8 mouse cellular contexts compared by ENCODE assay signal in genomic region chr19:10012827-10013278, GRCm38 (mm10). TPM values are rescaled to one million over a fixed set of nuclear protein-coding genes. Genes with fewer than 3 reads are reported as not detected.
A peak's percentile ranks its signal among the peaks of the same experiment; 100 is the strongest.
DNase-seq lines count a peak whose midpoint lies in the region; ATAC-seq and TF ChIP-seq lines count a peak whose summit lies in the region.

No protein-coding gene starts in this region.

- WGBS in heart, embryonic 16.5 days, result 17% methylated on average over 6 of the region's 6 CpGs
- 67% methylated on average over 6 of the region's 6 CpGs for WGBS in liver, embryonic 13.5 days (ENCODE audit: insufficient replicate concordance)
- 57% methylated on average over 6 of the region's 6 CpGs for WGBS in forebrain, embryonic 12.5 days

- no peak for TF ChIP-seq POLR2A in ES-Bruce4 (IDR thresholded peaks at IDR 0.05; ENCODE audit: insufficient read depth, low read length)

- DNase-seq in embryo, embryonic 11 days, result peak; percentile 79
- no peak for DNase-seq in liver, embryonic 13.5 days
- peak; percentile 68 for DNase-seq in testis, postnatal 10 days (ENCODE audit: low spot score)
- DNase-seq in thymus, postnatal 0 days (ENCODE audit: low spot score), result no peak
- DNase-seq in spleen, postnatal 4 days (ENCODE audit: low spot score in 2 of 2), result no peak

- ATAC-seq in heart, embryonic 16.5 days (replicated peaks; ENCODE audit: extremely low read depth, insufficient read depth, low FRiP score), result peak; percentile 63
- ATAC-seq in liver, embryonic 13.5 days (ENCODE audit: low read depth), result no peak
- no peak for ATAC-seq in forebrain, embryonic 12.5 days (ENCODE audit: low FRiP score)

- no peak overlapping the region for H3K9ac ChIP-seq in ES-Bruce4 (ENCODE audit: low read depth, poor library complexity, severe bottlenecking)
- no peak overlapping the region for H3K9ac ChIP-seq in heart, embryonic 16.5 days (ENCODE audit: low read length)
- peak overlapping the region; percentile 95 for H3K9ac ChIP-seq in liver, embryonic 13.5 days
- H3K9ac ChIP-seq in forebrain, embryonic 12.5 days, result no peak overlapping the region

- no peaks in the 10 kb centered on the region for H3K36me3 ChIP-seq in ES-Bruce4 (ENCODE audit: control insufficient read depth, insufficient read depth, low read length, poor library complexity, severe bottlenecking)
- H3K36me3 ChIP-seq in heart, embryonic 16.5 days (ENCODE audit: control insufficient read depth, insufficient read depth), result no peaks in the 10 kb centered on the region
- peaks cover 6% of the 10 kb centered on the region; the same call in 1 of the 2 replicates for H3K36me3 ChIP-seq in liver, embryonic 13.5 days
- H3K36me3 ChIP-seq in forebrain, embryonic 12.5 days (replicated peaks), result no peaks in the 10 kb centered on the region

- no peaks in the 10 kb centered on the region for H3K9me3 ChIP-seq in ES-Bruce4 (replicated peaks; ENCODE audit: control insufficient read depth, insufficient read depth, low read length, poor library complexity, severe bottlenecking)
- H3K9me3 ChIP-seq in heart, embryonic 16.5 days (replicated peaks; ENCODE audit: control insufficient read depth, low read length), result no peaks in the 10 kb centered on the region
- H3K9me3 ChIP-seq in liver, embryonic 13.5 days (replicated peaks), result no peaks in the 10 kb centered on the region
- H3K9me3 ChIP-seq in forebrain, embryonic 12.5 days, result no peaks in the 10 kb centered on the region

- no peaks in the 10 kb centered on the region for H3K27me3 ChIP-seq in ES-Bruce4 (ENCODE audit: control insufficient read depth, insufficient read depth, low read length, poor library complexity, severe bottlenecking)
- no peaks in the 10 kb centered on the region for H3K27me3 ChIP-seq in heart, embryonic 16.5 days (ENCODE audit: control insufficient read depth, insufficient read depth, low read length)
- H3K27me3 ChIP-seq in liver, embryonic 13.5 days, result no peaks in the 10 kb centered on the region
- no peaks in the 10 kb centered on the region for H3K27me3 ChIP-seq in forebrain, embryonic 12.5 days

- TF ChIP-seq CTCF in ES-Bruce4 (IDR thresholded peaks at IDR 0.05; ENCODE audit: low read depth, low read length), result no peak

- no peak for TF ChIP-seq EP300 in ES-Bruce4 (IDR thresholded peaks at IDR 0.05; ENCODE audit: insufficient read depth, low read depth, low read length)

- H3K4me3 ChIP-seq in ES-Bruce4 (ENCODE audit: low read depth, low read length), result no peak overlapping the region
- H3K4me3 ChIP-seq in heart, embryonic 16.5 days (ENCODE audit: low read length), result no peak overlapping the region
- no peak overlapping the region for H3K4me3 ChIP-seq in liver, embryonic 13.5 days (replicated peaks)
- no peak overlapping the region for H3K4me3 ChIP-seq in forebrain, embryonic 12.5 days (replicated peaks)

- peak overlapping the region; percentile 44; the same call in 1 of the 2 replicates for H3K27ac ChIP-seq in ES-Bruce4 (ENCODE audit: insufficient read depth, low read length)
- peak overlapping the region; percentile 84 for H3K27ac ChIP-seq in heart, embryonic 16.5 days (ENCODE audit: low read length)
- peak overlapping the region; percentile 99 for H3K27ac ChIP-seq in liver, embryonic 13.5 days
- no peak overlapping the region; the same call in 1 of the 2 replicates for H3K27ac ChIP-seq in forebrain, embryonic 12.5 days

- H3K4me1 ChIP-seq in ES-Bruce4 (ENCODE audit: control insufficient read depth, insufficient read depth, low read length), result peaks cover 9% of the 10 kb centered on the region
- H3K4me1 ChIP-seq in heart, embryonic 16.5 days (ENCODE audit: control insufficient read depth, insufficient read depth, low read length), result peaks cover 26% of the 10 kb centered on the region
- peaks cover 78% of the 10 kb centered on the region for H3K4me1 ChIP-seq in liver, embryonic 13.5 days (replicated peaks)
- peaks cover 7% of the 10 kb centered on the region for H3K4me1 ChIP-seq in forebrain, embryonic 12.5 days

- no peak overlapping the region for H3K4me2 ChIP-seq in heart, embryonic 16.5 days (ENCODE audit: low read depth, low read length)
- peak overlapping the region; percentile 98 for H3K4me2 ChIP-seq in liver, embryonic 13.5 days
- no peak overlapping the region for H3K4me2 ChIP-seq in forebrain, embryonic 12.5 days

RNA-seq across cellular contexts. Expression of gene Rab3il1, which starts 11.4 kb away (rescaled TPM):
- 3.2 and 4.1 TPM in 2 replicates for polyA plus RNA-seq in ES-Bruce4 (2011; ENCODE audit: insufficient read depth, insufficient read length, low read depth, missing spikeins)
- 22.1 and 24.0 TPM in 2 replicates for polyA plus RNA-seq in heart, embryonic 16.5 days (2015; fragmentation: Nextera tagmentation; extraction: Ambion mirVana)
- 196 and 207 TPM in 2 replicates for polyA plus RNA-seq in liver, embryonic 13.5 days (2015; fragmentation: Nextera tagmentation; extraction: Ambion mirVana)
- polyA plus RNA-seq in thymus, postnatal 0 days (2015; fragmentation: Nextera tagmentation; extraction: Ambion mirVana), result 12.6 and 13.3 TPM in 2 replicates
- polyA plus RNA-seq in forebrain, embryonic 12.5 days (2016; fragmentation: Nextera tagmentation; extraction: Ambion mirVana), result 19.0 and 22.7 TPM in 2 replicates

RNA-seq across cellular contexts. Expression of gene Best1, which starts 11.4 kb away (rescaled TPM):
- 1.4 and 3.1 TPM in 2 replicates for polyA plus RNA-seq in ES-Bruce4 (2011; ENCODE audit: insufficient read depth, insufficient read length, low read depth, missing spikeins)
- 0.28 and 0.30 TPM in 2 replicates for polyA plus RNA-seq in heart, embryonic 16.5 days (2015; fragmentation: Nextera tagmentation; extraction: Ambion mirVana)
- polyA plus RNA-seq in liver, embryonic 13.5 days (2015; fragmentation: Nextera tagmentation; extraction: Ambion mirVana), result 0.17 and 0.20 TPM in 2 replicates
- polyA plus RNA-seq in thymus, postnatal 0 days (2015; fragmentation: Nextera tagmentation; extraction: Ambion mirVana), result 0.39 and 0.54 TPM in 2 replicates
- 1.1 and 1.4 TPM in 2 replicates for polyA plus RNA-seq in forebrain, embryonic 12.5 days (2016; fragmentation: Nextera tagmentation; extraction: Ambion mirVana)

RNA-seq across cellular contexts. Expression of gene Fads3, which starts 28.5 kb away (rescaled TPM):
- 0.81 and 3.1 TPM in 2 replicates for polyA plus RNA-seq in ES-Bruce4 (2011; ENCODE audit: insufficient read depth, insufficient read length, low read depth, missing spikeins)
- polyA plus RNA-seq in heart, embryonic 16.5 days (2015; fragmentation: Nextera tagmentation; extraction: Ambion mirVana), result 31.5 and 46.1 TPM in 2 replicates
- polyA plus RNA-seq in liver, embryonic 13.5 days (2015; fragmentation: Nextera tagmentation; extraction: Ambion mirVana), result 5.3 and 7.3 TPM in 2 replicates
- polyA plus RNA-seq in thymus, postnatal 0 days (2015; fragmentation: Nextera tagmentation; extraction: Ambion mirVana), result 1.2 and 1.6 TPM in 2 replicates
- 5.6 and 7.4 TPM in 2 replicates for polyA plus RNA-seq in forebrain, embryonic 12.5 days (2016; fragmentation: Nextera tagmentation; extraction: Ambion mirVana)

RNA-seq across cellular contexts. Expression of gene Fth1, which starts 32.5 kb away (rescaled TPM):
- polyA plus RNA-seq in ES-Bruce4 (2011; ENCODE audit: insufficient read depth, insufficient read length, low read depth, missing spikeins), result 606 and 634 TPM in 2 replicates
- 1,934 and 2,252 TPM in 2 replicates for polyA plus RNA-seq in heart, embryonic 16.5 days (2015; fragmentation: Nextera tagmentation; extraction: Ambion mirVana)
- polyA plus RNA-seq in liver, embryonic 13.5 days (2015; fragmentation: Nextera tagmentation; extraction: Ambion mirVana), result 5,062 and 5,153 TPM in 2 replicates
- 2,555 and 2,649 TPM in 2 replicates for polyA plus RNA-seq in thymus, postnatal 0 days (2015; fragmentation: Nextera tagmentation; extraction: Ambion mirVana)
- 1,239 and 1,358 TPM in 2 replicates for polyA plus RNA-seq in forebrain, embryonic 12.5 days (2016; fragmentation: Nextera tagmentation; extraction: Ambion mirVana)

Comparison
In these comparisons a context has a peak if more than half of its experiments do, and no peak if none do; other contexts are left out.
1. DNase-seq: peak in embryo, embryonic 11 days (single experiment) and testis, postnatal 10 days (single experiment); none in liver, embryonic 13.5 days (single experiment), thymus, postnatal 0 days (single experiment) and spleen, postnatal 4 days (0 of 2).